Mouse (Mus musculus) thymus, postnatal 4 days (tissue): ENCODE results near the gene Dcun1d4.

Experiments used
- DNase-seq: peaks from one replicate; pipeline ENCODE4 v3.0.0; 2021

Dcun1d4 gene

GRCm38 (mm10) chr5:73601361-73601763, 120.6 kb downstream of the Dcun1d4 start:
- DNase-seq, result no peak

GRCm38 (mm10) chr5:73602865-73603264, 122.1 kb downstream of the Dcun1d4 start:
- no peak for DNase-seq

- no peak for DNase-seq
Observed at GRCm38 (mm10) chr5:73604542-73604941, 123.7 kb downstream of the Dcun1d4 start.

GRCm38 (mm10) chr5:73604964-73605363, 124.2 kb downstream of the Dcun1d4 start:
- DNase-seq, result no peak
